Mouse (Mus musculus): ENCODE measurements around the gene Samt1. TPM values are rescaled to one million over a fixed set of nuclear protein-coding genes. Genes with fewer than 3 reads are reported as not detected.
"Not testable (repeated sequence)": the region's sequence is repeated elsewhere in the genome, so short reads cannot be mapped to it uniquely, and the experiment has no call there.

Gene Samt1
- not detected in 2 replicates for polyA plus RNA-seq (2015; fragmentation: Nextera tagmentation; extraction: Ambion mirVana)

DNA sequence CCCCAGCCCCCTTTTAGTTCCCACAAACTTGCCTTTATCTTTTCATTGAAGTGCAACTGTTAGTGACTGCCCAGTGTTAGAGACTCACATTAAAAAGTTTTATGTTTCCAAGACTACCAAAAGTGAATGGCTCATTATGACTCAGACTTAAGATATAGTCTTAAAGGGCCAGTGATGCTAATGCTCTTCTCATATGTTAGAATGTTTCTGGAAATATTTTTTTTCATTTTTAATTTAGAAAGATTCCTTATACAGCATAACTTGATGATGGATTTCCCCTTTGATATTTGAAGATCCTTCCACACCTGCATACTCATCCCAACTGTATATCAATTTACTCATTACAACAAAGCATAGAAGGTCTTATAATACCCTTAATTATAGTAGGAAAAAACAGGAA is at the start of gene Samt1:
Samt1 (minus strand) TSS at position 101 of the 400 bp plus-strand sequence.
- not testable (repeated sequence) for H3K4me1 ChIP-seq (ENCODE audit: insufficient read depth); H3K9me3 ChIP-seq (ENCODE audit: low read length)

DNA sequence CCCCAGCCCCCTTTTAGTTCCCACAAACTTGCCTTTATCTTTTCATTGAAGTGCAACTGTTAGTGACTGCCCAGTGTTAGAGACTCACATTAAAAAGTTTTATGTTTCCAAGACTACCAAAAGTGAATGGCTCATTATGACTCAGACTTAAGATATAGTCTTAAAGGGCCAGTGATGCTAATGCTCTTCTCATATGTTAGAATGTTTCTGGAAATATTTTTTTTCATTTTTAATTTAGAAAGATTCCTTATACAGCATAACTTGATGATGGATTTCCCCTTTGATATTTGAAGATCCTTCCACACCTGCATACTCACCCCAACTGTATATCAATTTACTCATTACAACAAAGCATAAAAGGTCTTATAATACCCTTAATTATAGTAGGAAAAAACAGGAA is 42.5 kb upstream of the Samt1 start, which contains the start of gene Gm10057:
Gm10057 (minus strand) TSS at position 101 of the 400 bp plus-strand sequence.
- H3K27ac ChIP-seq (ENCODE audit: low read depth); DNase-seq; H3K27me3 ChIP-seq (ENCODE audit: insufficient read depth, low read length); H3K4me2 ChIP-seq (ENCODE audit: low read depth, low read length); H3K36me3 ChIP-seq (replicated peaks; ENCODE audit: insufficient read depth, low read length); H3K4me3 ChIP-seq (ENCODE audit: low read depth, low read length); H3K4me1 ChIP-seq (ENCODE audit: insufficient read depth); ATAC-seq; H3K9ac ChIP-seq (replicated peaks); H3K9me3 ChIP-seq (ENCODE audit: low read length): not testable (repeated sequence)

More for the DNA sequence above, at the start of gene Samt1:
- not testable (repeated sequence) for H3K36me3 ChIP-seq (replicated peaks; ENCODE audit: insufficient read depth, low read length); ATAC-seq; H3K4me2 ChIP-seq (ENCODE audit: low read depth, low read length); H3K27me3 ChIP-seq (ENCODE audit: insufficient read depth, low read length); H3K27ac ChIP-seq (ENCODE audit: low read depth); H3K4me3 ChIP-seq (ENCODE audit: low read depth, low read length); DNase-seq; H3K9ac ChIP-seq (replicated peaks)

DNA sequence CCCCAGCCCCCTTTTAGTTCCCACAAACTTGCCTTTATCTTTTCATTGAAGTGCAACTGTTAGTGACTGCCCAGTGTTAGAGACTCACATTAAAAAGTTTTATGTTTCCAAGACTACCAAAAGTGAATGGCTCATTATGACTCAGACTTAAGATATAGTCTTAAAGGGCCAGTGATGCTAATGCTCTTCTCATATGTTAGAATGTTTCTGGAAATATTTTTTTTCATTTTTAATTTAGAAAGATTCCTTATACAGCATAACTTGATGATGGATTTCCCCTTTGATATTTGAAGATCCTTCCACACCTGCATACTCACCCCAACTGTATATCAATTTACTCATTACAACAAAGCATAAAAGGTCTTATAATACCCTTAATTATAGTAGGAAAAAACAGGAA is 21.3 kb upstream of the Samt1 start, which contains the start of gene 4921511M17Rik:
4921511M17Rik (minus strand) TSS at position 101 of the 400 bp plus-strand sequence.
- H3K4me2 ChIP-seq (ENCODE audit: low read depth, low read length); H3K27me3 ChIP-seq (ENCODE audit: insufficient read depth, low read length); H3K9me3 ChIP-seq (ENCODE audit: low read length); H3K4me3 ChIP-seq (ENCODE audit: low read depth, low read length); H3K27ac ChIP-seq (ENCODE audit: low read depth); H3K4me1 ChIP-seq (ENCODE audit: insufficient read depth); ATAC-seq; H3K36me3 ChIP-seq (replicated peaks; ENCODE audit: insufficient read depth, low read length); DNase-seq; H3K9ac ChIP-seq (replicated peaks): not testable (repeated sequence)

DNA sequence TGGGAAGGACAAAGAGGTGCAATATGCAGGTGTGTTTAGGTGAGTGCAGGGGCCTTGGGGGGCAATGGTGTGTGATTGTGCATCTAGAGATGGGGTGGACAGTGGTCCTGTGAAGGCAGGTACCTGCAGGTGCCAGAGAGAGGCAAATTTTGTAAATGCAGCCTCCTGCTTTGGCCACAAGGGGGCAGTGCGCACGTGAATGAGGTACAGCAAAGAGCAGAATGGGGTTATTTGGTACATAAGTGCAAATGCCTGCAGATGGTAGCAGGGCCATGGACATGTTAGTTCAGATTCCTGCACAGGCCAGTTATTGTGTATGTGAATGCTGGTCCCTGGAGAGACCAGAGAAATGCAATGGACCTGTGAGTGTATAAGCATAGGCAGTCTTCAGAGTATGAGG is 35.5 kb downstream of the Samt1 start:
- WGBS (ENCODE audit: insufficient replicate concordance) = no CpG with 5 or more reads among the region's 2 CpGs
- not testable (repeated sequence) for H3K4me1 ChIP-seq (ENCODE audit: insufficient read depth); H3K27me3 ChIP-seq (ENCODE audit: insufficient read depth, low read length); H3K4me2 ChIP-seq (ENCODE audit: low read depth, low read length); ATAC-seq; H3K27ac ChIP-seq (ENCODE audit: low read depth); H3K4me3 ChIP-seq (ENCODE audit: low read depth, low read length); DNase-seq; H3K9ac ChIP-seq (replicated peaks); H3K9me3 ChIP-seq (ENCODE audit: low read length); H3K36me3 ChIP-seq (replicated peaks; ENCODE audit: insufficient read depth, low read length)

DNA sequence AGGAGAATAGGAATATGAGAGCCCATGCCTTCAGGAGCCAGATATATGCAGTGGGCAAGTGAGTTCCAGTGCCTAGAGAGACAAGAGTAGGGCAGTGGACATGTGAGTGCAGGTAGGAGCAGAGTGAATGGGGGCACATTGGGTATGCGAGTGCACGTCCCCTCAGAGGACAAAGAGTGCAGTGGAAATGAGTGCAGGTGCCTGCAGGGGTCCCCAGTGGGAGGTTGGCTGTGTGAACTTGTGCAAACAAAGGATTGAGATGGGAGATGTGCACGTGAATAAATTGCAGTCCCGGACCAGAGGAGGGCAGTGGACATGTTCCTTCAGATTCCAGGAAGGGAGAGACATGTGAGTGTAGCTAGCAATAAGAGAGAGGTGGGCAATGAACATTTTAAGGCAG is 36.0 kb downstream of the Samt1 start:
- not testable (repeated sequence) for H3K9ac ChIP-seq (replicated peaks); H3K27me3 ChIP-seq (ENCODE audit: insufficient read depth, low read length); DNase-seq; H3K36me3 ChIP-seq (replicated peaks; ENCODE audit: insufficient read depth, low read length); H3K9me3 ChIP-seq (ENCODE audit: low read length); H3K27ac ChIP-seq (ENCODE audit: low read depth); H3K4me3 ChIP-seq (ENCODE audit: low read depth, low read length); H3K4me2 ChIP-seq (ENCODE audit: low read depth, low read length); ATAC-seq; H3K4me1 ChIP-seq (ENCODE audit: insufficient read depth)
- 32% methylated on average over 4 of the region's 4 CpGs for WGBS (ENCODE audit: insufficient replicate concordance)

DNA sequence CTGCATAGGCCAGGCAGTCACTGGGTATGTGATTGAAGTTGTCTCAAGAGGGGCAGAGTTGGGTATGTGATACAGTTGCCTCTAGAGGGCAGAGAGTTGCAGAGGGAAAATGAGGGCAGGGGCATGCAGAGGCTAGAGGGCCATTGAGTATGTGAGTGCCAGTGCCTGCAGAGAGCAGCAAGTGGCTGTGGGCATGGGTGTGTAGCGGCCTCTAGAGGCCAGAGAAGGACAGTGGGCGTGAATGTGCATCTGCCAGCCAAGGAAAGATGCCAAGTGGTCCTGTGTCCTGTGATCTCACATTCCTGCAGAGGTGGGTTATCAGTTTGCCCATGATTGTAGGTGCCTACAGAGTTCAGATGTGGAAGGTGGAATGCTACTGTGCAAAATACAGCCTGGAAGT is 38.0 kb downstream of the Samt1 start:
- 10% methylated on average over 2 of the region's 2 CpGs for WGBS (ENCODE audit: insufficient replicate concordance)
- TF ChIP-seq CTCF (IDR thresholded peaks at IDR 0.05; ENCODE audit: low read depth) (peak; percentile 44), EP300 (IDR thresholded peaks at IDR 0.05; ENCODE audit: low read depth) (no peak)
- H3K27ac ChIP-seq (ENCODE audit: low read depth) = no peak overlapping the region
- no peak overlapping the region for H3K4me2 ChIP-seq (ENCODE audit: low read depth, low read length)
- no peak overlapping the region for H3K9ac ChIP-seq (replicated peaks)
- no peaks in the 10 kb centered on the region for H3K27me3 ChIP-seq (ENCODE audit: insufficient read depth, low read length)
- H3K4me1 ChIP-seq (ENCODE audit: insufficient read depth) = no peaks in the 10 kb centered on the region
- H3K4me3 ChIP-seq (ENCODE audit: low read depth, low read length) = no peak overlapping the region
- H3K9me3 ChIP-seq (ENCODE audit: low read length) = no peaks in the 10 kb centered on the region
- H3K36me3 ChIP-seq (replicated peaks; ENCODE audit: insufficient read depth, low read length) = no peaks in the 10 kb centered on the region
- no peak for ATAC-seq
- no peak for DNase-seq

DNA sequence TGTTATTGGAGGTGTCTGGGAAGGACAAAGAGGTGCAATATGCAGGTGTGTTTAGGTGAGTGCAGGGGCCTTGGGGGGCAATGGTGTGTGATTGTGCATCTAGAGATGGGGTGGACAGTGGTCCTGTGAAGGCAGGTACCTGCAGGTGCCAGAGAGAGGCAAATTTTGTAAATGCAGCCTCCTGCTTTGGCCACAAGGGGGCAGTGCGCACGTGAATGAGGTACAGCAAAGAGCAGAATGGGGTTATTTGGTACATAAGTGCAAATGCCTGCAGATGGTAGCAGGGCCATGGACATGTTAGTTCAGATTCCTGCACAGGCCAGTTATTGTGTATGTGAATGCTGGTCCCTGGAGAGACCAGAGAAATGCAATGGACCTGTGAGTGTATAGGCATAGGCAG is 59.6 kb downstream of the Samt1 start:
- not testable (repeated sequence) for H3K4me1 ChIP-seq (ENCODE audit: insufficient read depth); H3K36me3 ChIP-seq (replicated peaks; ENCODE audit: insufficient read depth, low read length); H3K4me3 ChIP-seq (ENCODE audit: low read depth, low read length); H3K27me3 ChIP-seq (ENCODE audit: insufficient read depth, low read length); H3K9me3 ChIP-seq (ENCODE audit: low read length); H3K4me2 ChIP-seq (ENCODE audit: low read depth, low read length); DNase-seq; ATAC-seq; H3K27ac ChIP-seq (ENCODE audit: low read depth); H3K9ac ChIP-seq (replicated peaks)
- WGBS (ENCODE audit: insufficient replicate concordance) = no CpG with 5 or more reads among the region's 2 CpGs

Other genes starting within 250 kb of the Samt1 start
- 1.3 and 1.5 TPM in 2 replicates for gene Spin2c, start 180.4 kb downstream of the Samt1 start, polyA plus RNA-seq (2015; fragmentation: Nextera tagmentation; extraction: Ambion mirVana)
- not detected in 2 replicates for gene 4921511M17Rik, start 21.2 kb upstream of the Samt1 start, polyA plus RNA-seq (2015; fragmentation: Nextera tagmentation; extraction: Ambion mirVana)
- gene Gm10057, start 42.4 kb upstream of the Samt1 start, polyA plus RNA-seq (2015; fragmentation: Nextera tagmentation; extraction: Ambion mirVana) = not detected in 2 replicates
- not detected in 2 replicates for gene Gm15140, start 108.0 kb upstream of the Samt1 start, polyA plus RNA-seq (2015; fragmentation: Nextera tagmentation; extraction: Ambion mirVana)